Mouse (Mus musculus): ENCODE results near the gene Myh3. TPM values are rescaled to one million over a fixed set of nuclear protein-coding genes. Genes with fewer than 3 reads are reported as not detected.
A peak's percentile ranks its signal among the peaks of the same experiment; 100 is the strongest.

The Myh3 gene
- polyA plus RNA-seq, 1 experiment from 2014 or later = 0.14 TPM

DNA sequence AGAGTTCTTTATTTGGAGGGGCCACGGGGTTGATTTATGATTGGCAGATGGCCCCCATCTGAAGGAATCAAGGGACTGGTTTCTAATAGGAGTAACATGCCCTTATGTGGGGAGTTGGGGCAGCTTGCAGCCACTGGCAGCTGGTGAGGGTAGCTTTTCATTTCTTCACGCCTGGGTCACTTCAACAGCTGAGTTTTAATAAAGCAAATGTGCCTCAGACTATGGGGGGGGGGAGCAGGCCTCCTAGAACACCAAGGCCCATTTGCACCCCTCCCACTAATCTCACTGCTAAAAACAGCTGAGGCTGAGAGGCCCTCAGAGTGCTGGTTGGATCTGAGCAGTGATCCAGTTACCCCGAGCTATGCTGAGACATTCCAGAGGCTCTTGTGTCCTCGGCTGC, 27.6 kb downstream of the Myh3 start:
- Histone ChIP-seq H3K4me1 (ENCODE audit: control insufficient read depth, insufficient read depth, low read length) (no peaks in the 10 kb centered on the region), H3K4me3 (ENCODE audit: low read depth, low read length) (no peak overlapping the region), H3K27ac (ENCODE audit: low read length) (no peak overlapping the region), H3K9me3 (replicated peaks; ENCODE audit: control insufficient read depth, low read length, poor library complexity, severe bottlenecking) (no peaks in the 10 kb centered on the region), H3K4me2 (ENCODE audit: low read length) (no peak overlapping the region), H3K9ac (ENCODE audit: low read depth, low read length) (no peak overlapping the region), H3K27me3 (ENCODE audit: control insufficient read depth, insufficient read depth, low read depth, low read length) (no peaks in the 10 kb centered on the region), H3K36me3 (ENCODE audit: control insufficient read depth, insufficient read depth, low read length) (no peaks in the 10 kb centered on the region)
- ATAC-seq = no peak
- 46% methylated on average over 4 of the region's 4 CpGs for WGBS

DNA sequence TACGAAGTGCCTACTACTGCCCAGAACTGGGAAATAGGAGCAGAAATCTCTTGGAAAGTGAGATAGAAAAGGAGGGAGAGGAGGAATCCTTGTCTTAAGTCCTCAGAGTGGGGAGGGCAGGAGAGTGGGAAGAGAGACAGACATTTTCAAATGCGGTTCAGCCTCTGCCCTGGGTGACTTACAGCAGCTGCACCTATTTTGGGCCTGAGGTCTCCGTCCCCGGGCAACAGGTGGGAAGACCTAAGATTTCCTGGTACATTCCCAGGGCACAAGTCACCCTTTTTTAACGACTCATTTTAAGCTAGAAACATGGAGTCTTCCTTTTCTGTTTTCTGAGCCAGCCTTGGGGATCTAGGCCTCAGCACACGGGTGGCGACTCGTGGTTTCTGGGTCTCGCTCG, 28.9 kb downstream of the Myh3 start:
- H3K9ac ChIP-seq (ENCODE audit: low read depth, low read length) = no peak overlapping the region
- H3K4me3 ChIP-seq (ENCODE audit: low read depth, low read length) = no peak overlapping the region
- no peaks in the 10 kb centered on the region for H3K36me3 ChIP-seq (ENCODE audit: control insufficient read depth, insufficient read depth, low read length)
- H3K4me2 ChIP-seq (ENCODE audit: low read length) = no peak overlapping the region
- no peak overlapping the region for H3K27ac ChIP-seq (ENCODE audit: low read length)
- H3K27me3 ChIP-seq (ENCODE audit: control insufficient read depth, insufficient read depth, low read depth, low read length) = no peaks in the 10 kb centered on the region
- no peaks in the 10 kb centered on the region for H3K4me1 ChIP-seq (ENCODE audit: control insufficient read depth, insufficient read depth, low read length)
- WGBS = 84% methylated on average over 10 of the region's 10 CpGs
- no peaks in the 10 kb centered on the region for H3K9me3 ChIP-seq (replicated peaks; ENCODE audit: control insufficient read depth, low read length, poor library complexity, severe bottlenecking)
- ATAC-seq = no peak

- peak; percentile 58 for ATAC-seq
- no peak overlapping the region for H3K27ac ChIP-seq (ENCODE audit: low read length)
- no peaks in the 10 kb centered on the region for H3K4me1 ChIP-seq (ENCODE audit: control insufficient read depth, insufficient read depth, low read length)
- H3K9me3 ChIP-seq (replicated peaks; ENCODE audit: control insufficient read depth, low read length, poor library complexity, severe bottlenecking) = no peaks in the 10 kb centered on the region
- H3K9ac ChIP-seq (ENCODE audit: low read depth, low read length) = no peak overlapping the region
- H3K36me3 ChIP-seq (ENCODE audit: control insufficient read depth, insufficient read depth, low read length) = no peaks in the 10 kb centered on the region
- WGBS = 33% methylated on average over 5 of the region's 5 CpGs
- H3K4me2 ChIP-seq (ENCODE audit: low read length) = no peak overlapping the region
- H3K4me3 ChIP-seq (ENCODE audit: low read depth, low read length) = no peak overlapping the region
- no peaks in the 10 kb centered on the region for H3K27me3 ChIP-seq (ENCODE audit: control insufficient read depth, insufficient read depth, low read depth, low read length)
These were observed 32.3 kb downstream of the Myh3 start for GRCm38 (mm10) chr11:67110168-67110948.

GRCm38 (mm10) chr11:67112019-67112850, 34.1 kb downstream of the Myh3 start:
- Histone ChIP-seq H3K4me1 (ENCODE audit: control insufficient read depth, insufficient read depth, low read length) (no peaks in the 10 kb centered on the region), H3K27me3 (ENCODE audit: control insufficient read depth, insufficient read depth, low read depth, low read length) (no peaks in the 10 kb centered on the region), H3K36me3 (ENCODE audit: control insufficient read depth, insufficient read depth, low read length) (no peaks in the 10 kb centered on the region), H3K27ac (ENCODE audit: low read length) (no peak overlapping the region), H3K4me3 (ENCODE audit: low read depth, low read length) (no peak overlapping the region), H3K9ac (ENCODE audit: low read depth, low read length) (no peak overlapping the region), H3K9me3 (replicated peaks; ENCODE audit: control insufficient read depth, low read length, poor library complexity, severe bottlenecking) (no peaks in the 10 kb centered on the region), H3K4me2 (ENCODE audit: low read length) (no peak overlapping the region)
- 25% methylated on average over 11 of the region's 11 CpGs for WGBS
- ATAC-seq = 0 out of 2 replicates have a peak, but pooled peaks have one; percentile 17

GRCm38 (mm10) chr11:67112851-67113202, 34.7 kb downstream of the Myh3 start:
- 44% methylated on average over 11 of the region's 11 CpGs for WGBS
- no peak overlapping the region for H3K4me3 ChIP-seq (ENCODE audit: low read depth, low read length)
- H3K27ac ChIP-seq (ENCODE audit: low read length) = no peak overlapping the region
- H3K4me1 ChIP-seq (ENCODE audit: control insufficient read depth, insufficient read depth, low read length) = no peaks in the 10 kb centered on the region
- no peaks in the 10 kb centered on the region for H3K9me3 ChIP-seq (replicated peaks; ENCODE audit: control insufficient read depth, low read length, poor library complexity, severe bottlenecking)
- no peak overlapping the region for H3K9ac ChIP-seq (ENCODE audit: low read depth, low read length)
- H3K27me3 ChIP-seq (ENCODE audit: control insufficient read depth, insufficient read depth, low read depth, low read length) = no peaks in the 10 kb centered on the region
- no peaks in the 10 kb centered on the region for H3K36me3 ChIP-seq (ENCODE audit: control insufficient read depth, insufficient read depth, low read length)
- ATAC-seq = peak; percentile 56; the same call in 1 of the 2 replicates
- no peak overlapping the region for H3K4me2 ChIP-seq (ENCODE audit: low read length)

DNA sequence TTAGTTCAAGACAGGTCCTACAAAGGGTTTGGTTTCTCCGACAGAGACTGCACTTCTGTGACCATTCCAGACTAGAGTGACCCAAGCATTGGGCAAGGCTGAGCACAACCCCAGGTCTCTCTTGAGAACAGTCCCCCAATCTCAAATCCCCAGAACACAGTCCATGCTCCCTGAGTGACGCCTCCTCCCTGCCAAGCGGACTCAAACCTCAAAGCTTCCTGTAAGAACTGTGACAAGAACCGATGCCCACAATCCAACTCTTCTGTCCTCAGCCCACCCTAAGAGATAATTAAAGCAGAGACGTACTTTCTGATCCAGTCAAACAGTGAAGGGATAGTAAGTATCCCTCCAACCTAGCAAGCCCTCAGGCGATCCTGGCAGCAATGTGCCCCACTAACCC, 35.3 kb downstream of the Myh3 start:
- Histone ChIP-seq H3K4me1 (ENCODE audit: control insufficient read depth, insufficient read depth, low read length) (no peaks in the 10 kb centered on the region), H3K9ac (ENCODE audit: low read depth, low read length) (no peak overlapping the region), H3K4me3 (ENCODE audit: low read depth, low read length) (no peak overlapping the region), H3K9me3 (replicated peaks; ENCODE audit: control insufficient read depth, low read length, poor library complexity, severe bottlenecking) (no peaks in the 10 kb centered on the region), H3K27me3 (ENCODE audit: control insufficient read depth, insufficient read depth, low read depth, low read length) (no peaks in the 10 kb centered on the region), H3K36me3 (ENCODE audit: control insufficient read depth, insufficient read depth, low read length) (no peaks in the 10 kb centered on the region), H3K27ac (ENCODE audit: low read length) (no peak overlapping the region), H3K4me2 (ENCODE audit: low read length) (no peak overlapping the region)
- 91% methylated on average over 6 of the region's 6 CpGs for WGBS
- ATAC-seq = no peak

DNA sequence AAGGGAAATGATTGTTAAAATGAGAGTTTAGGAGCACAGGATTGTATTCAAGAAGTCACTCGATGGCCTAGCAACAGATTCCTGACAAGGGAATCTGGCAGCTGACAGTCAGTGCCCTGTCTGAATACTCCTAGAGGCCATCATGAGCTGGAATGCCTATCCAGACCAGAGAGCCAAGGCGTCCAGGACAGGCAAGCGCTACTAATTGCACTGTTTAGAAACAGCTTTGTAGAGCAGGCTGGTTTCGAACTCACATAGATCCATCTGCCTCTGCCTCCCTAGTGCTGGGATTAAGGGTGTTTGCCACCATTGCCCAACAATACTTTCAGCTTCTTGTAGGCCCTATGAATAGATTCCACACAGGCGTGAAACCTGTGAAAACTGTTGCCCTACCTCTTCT, 36.2 kb downstream of the Myh3 start:
- 90% methylated on average over 5 of the region's 5 CpGs for WGBS
- no peak overlapping the region for H3K4me2 ChIP-seq (ENCODE audit: low read length)
- no peaks in the 10 kb centered on the region for H3K27me3 ChIP-seq (ENCODE audit: control insufficient read depth, insufficient read depth, low read depth, low read length)

DNA sequence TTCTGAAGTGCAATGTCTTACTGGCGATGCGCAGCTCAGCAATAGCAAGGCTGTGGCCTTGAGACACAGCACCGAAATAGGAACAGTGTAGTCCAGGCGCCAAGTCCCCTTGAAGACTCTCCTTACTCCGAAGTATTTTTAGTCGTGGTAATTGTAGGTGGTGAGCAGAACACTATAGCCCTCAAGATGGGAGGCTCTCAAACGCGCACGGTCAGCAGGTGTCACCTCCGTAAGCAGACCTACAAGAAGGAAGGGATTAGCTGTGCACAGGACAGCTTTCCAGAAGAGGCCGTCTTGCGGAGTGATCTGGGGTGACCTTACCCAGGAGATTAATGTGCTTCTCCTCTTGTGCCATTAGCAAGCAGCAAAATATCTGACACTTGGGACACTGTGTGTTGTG, 36.8 kb downstream of the Myh3 start:
- H3K9ac ChIP-seq (ENCODE audit: low read depth, low read length) = no peak overlapping the region
- H3K4me3 ChIP-seq (ENCODE audit: low read depth, low read length) = no peak overlapping the region
- no peak for ATAC-seq
- no peaks in the 10 kb centered on the region for H3K36me3 ChIP-seq (ENCODE audit: control insufficient read depth, insufficient read depth, low read length)
- no peak overlapping the region for H3K4me2 ChIP-seq (ENCODE audit: low read length)
- H3K27me3 ChIP-seq (ENCODE audit: control insufficient read depth, insufficient read depth, low read depth, low read length) = no peaks in the 10 kb centered on the region
- no peak overlapping the region for H3K27ac ChIP-seq (ENCODE audit: low read length)
- H3K4me1 ChIP-seq (ENCODE audit: control insufficient read depth, insufficient read depth, low read length) = no peaks in the 10 kb centered on the region
- no peaks in the 10 kb centered on the region for H3K9me3 ChIP-seq (replicated peaks; ENCODE audit: control insufficient read depth, low read length, poor library complexity, severe bottlenecking)
- WGBS = 88% methylated on average over 12 of the region's 12 CpGs

More for the DNA sequence above, 36.2 kb downstream of the Myh3 start:
- Histone ChIP-seq H3K4me1 (ENCODE audit: control insufficient read depth, insufficient read depth, low read length) (no peaks in the 10 kb centered on the region), H3K4me3 (ENCODE audit: low read depth, low read length) (no peak overlapping the region), H3K27ac (ENCODE audit: low read length) (no peak overlapping the region), H3K9ac (ENCODE audit: low read depth, low read length) (no peak overlapping the region), H3K9me3 (replicated peaks; ENCODE audit: control insufficient read depth, low read length, poor library complexity, severe bottlenecking) (no peaks in the 10 kb centered on the region), H3K36me3 (ENCODE audit: control insufficient read depth, insufficient read depth, low read length) (no peaks in the 10 kb centered on the region)
- ATAC-seq = no peak

GRCm38 (mm10) chr11:67116725-67117124, 38.6 kb downstream of the Myh3 start:
- no peak overlapping the region for H3K4me2 ChIP-seq (ENCODE audit: low read length)
- no peak for ATAC-seq

More at GRCm38 (mm10) chr11:67116725-67117124, 38.6 kb downstream of the Myh3 start:
- Histone ChIP-seq H3K9ac (ENCODE audit: low read depth, low read length) (no peak overlapping the region), H3K36me3 (ENCODE audit: control insufficient read depth, insufficient read depth, low read length) (no peaks in the 10 kb centered on the region), H3K27me3 (ENCODE audit: control insufficient read depth, insufficient read depth, low read depth, low read length) (no peaks in the 10 kb centered on the region), H3K9me3 (replicated peaks; ENCODE audit: control insufficient read depth, low read length, poor library complexity, severe bottlenecking) (no peaks in the 10 kb centered on the region), H3K27ac (ENCODE audit: low read length) (no peak overlapping the region), H3K4me1 (ENCODE audit: control insufficient read depth, insufficient read depth, low read length) (no peaks in the 10 kb centered on the region), H3K4me3 (ENCODE audit: low read depth, low read length) (no peak overlapping the region)
- WGBS = 89% methylated on average over 5 of the region's 5 CpGs
